Mouse (Mus musculus) forelimb bud, embryonic 11.5 days (tissue): ENCODE measurements around the gene Plxna1.

ENCODE experiments used
- DNase-seq: peaks from one replicate; pipeline ENCODE4 v3.0.0-alpha.2; 2012; ENCODE audit warnings: low read depth, low spot score

Gene Plxna1

DNA sequence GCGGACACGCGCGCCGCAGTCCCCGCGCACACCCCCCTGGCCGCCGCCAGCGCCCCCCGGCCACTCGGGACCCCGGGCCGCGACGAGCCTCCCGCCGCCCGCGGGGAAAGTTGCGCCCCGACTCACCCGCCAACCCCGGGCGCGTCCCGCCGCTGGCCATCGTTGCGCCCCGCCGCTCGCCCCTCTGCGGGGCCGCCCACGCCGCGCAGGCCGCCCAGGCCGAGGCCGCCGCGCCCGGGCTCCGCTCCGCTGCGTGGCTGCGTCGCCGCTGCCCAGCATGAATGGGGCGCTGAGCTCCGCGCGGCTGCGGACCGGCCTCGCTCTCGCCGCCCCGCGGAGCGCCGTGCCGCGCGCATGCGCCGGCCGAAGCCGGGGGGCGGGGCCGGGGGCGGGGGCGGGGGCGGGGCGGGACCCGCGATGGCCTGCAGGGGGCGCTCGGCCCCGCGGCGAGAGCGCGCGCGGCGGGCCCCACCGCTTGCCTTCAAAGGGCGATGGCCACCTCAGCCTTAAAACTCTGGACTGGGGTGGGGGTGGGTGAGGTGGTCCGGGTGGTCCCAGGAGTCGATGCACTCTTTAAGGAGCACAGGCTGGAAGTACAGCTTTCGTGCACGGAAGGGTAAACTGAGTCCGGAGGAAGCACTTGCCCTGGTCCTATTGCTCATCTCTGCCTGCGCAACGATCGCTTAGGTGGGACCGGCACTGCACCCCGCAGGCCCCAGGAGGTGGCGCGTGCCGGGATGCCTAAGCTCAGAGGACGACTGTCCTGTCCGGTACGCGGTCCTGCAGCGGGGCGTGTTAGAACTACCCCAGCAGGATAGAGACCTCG, at the start of gene Plxna1:
TSS of gene Plxna1 (minus strand) at position 340 of the 826 bp plus-strand sequence.
- DNase-seq = peak; percentile 66

DNA sequence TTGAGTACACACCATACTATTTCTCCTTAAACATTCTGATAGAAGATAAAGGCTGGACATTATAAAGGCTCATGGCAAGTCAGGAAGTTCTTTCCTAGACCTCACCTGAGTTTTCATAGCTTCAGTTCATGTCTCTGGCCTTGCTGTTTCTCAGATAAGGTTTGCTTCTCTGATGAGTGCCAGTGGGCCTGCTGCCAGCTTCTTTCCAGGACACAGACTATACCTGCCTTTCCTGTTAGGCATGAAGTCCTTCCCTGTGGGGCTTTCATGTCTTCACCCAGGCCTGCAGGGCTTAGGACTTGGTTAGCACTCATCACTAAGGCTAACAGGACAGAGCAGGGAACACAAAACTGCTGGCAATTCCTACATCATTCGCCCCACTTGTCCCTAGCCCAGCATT, 46.6 kb upstream of the Plxna1 start:
- DNase-seq = no peak

DNA sequence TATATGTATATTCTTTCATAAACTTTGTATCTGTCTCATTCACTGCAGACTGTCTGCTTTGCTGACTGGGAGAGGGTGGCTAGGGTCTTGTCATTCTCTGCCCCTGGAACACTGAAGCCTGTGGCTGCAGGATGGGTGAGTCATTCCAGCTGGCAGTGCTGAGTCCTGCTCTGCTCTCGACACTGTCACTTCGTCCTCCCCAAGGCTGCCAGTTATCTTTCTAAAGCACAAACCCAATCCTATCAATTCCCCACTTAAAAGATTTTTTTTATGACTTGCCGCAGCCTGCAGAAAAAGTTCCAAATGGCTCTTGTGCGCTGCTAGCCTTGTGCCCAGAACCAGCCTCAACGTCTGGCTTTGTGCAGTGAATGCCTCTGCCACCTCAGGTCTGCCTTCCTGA, 45.8 kb upstream of the Plxna1 start:
- no peak for DNase-seq

DNA sequence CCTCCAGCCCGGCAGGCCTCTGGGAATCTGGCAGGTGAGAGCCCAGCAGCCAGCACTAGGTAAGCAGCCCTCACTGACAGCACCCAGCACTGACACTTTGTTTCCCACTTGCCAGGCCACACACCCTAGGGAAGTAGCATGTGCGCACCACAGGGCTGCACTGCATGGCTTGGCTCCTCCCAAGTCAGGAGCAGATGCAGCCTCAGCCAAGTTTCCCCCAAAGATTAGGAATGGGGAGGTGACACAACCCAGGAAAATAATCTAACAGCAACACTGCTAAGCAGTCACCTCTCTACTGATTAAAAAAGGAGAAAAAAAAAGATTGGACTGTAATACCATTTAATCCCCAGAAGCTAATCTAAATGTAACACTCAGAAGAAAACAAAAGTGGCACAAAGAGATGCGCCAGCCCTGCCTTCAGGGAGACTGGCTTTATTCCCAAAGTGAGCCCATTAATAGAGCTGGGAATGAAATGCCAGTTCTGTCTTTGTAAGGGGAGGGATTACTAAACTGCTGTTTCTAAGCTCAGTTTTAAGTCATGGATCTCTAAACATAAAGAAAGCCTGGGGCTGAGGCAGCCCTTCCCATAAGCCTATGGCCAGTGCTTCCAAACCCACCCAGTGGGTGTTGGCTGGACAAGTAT, 44.9 kb upstream of the Plxna1 start:
- DNase-seq = no peak

DNA sequence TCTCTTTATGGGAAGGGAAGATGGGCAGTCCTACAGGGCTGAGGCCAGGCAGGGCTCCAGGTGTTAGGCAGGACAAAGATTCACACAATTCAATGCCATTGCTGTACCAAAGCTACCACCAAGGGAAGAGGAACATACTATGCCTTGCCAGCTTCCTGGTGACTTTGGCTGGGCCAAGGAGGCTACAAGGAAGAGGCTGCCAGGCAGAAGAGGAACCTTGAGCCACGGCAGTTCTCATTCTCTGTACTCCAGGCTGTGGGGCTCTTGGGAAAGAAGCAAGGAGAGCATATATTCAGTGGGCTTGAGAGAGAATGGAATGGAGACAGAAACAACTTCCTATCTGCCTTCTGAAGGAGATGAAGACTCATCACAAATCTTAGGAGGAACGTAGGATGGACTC, 42.5 kb upstream of the Plxna1 start:
- DNase-seq = no peak

DNA sequence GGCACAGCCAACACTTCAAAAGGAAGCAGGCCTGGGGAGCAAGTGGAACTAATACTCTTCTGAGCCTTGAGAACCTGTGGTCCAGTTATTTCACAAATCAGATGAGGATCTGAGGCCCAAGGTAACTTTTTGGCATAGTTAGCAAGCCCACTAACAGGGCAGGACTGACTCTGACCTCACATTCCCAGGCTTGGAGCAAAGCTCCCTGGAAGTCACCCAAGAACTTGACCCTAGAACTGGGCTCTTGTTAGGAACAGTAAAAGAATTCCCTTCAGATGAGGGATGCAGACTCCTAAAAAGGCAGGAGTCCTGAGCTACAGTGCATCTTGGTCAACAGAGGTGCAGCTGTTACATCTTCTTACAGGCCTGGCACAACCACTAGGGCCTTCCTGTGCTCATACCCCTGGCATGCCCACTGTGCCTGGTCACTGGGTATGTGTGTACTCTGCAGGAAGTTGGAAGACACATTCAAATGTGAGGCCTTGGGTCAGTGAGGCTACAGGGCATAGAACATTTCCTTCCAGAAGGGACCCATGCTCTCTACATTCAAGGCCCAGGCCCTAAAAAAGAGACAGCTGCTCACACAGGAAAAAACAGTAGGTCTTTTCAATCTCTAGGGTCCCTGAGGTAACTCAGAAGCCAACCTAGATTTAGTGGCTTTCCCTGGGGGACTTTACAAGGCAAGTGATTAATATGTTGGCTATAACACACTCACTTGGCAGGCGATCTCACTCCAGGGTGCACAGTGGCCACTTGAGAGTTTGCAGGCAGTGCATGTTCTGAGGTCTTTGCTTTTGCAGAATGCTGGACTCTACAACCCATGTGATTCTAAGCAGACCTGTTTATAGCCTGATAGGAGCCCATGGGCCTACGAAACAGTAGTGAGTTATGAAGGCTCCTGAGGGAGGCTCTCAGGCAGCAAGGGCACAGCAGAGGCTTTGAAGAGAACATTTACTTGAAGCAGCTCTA, 41.1 kb upstream of the Plxna1 start:
- DNase-seq = no peak

DNA sequence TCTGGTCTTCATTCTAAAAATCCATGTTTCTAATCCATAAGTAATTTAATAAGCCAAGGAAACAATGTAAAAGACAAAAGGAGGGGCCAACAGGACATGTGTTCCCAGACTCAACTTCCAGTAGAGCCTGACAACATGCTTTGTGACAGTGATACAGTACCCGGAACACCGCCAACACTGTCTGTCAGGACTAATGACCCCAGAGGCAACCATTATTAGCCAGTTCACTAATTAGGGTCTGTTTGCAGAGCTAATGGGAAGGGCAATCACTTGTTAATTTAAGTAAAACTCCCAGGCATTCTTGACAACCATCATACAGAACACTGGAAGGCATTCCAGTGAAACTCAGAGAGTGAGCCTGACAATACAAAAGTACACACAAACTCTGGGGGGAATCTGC, 40.0 kb upstream of the Plxna1 start:
- DNase-seq = no peak

DNA sequence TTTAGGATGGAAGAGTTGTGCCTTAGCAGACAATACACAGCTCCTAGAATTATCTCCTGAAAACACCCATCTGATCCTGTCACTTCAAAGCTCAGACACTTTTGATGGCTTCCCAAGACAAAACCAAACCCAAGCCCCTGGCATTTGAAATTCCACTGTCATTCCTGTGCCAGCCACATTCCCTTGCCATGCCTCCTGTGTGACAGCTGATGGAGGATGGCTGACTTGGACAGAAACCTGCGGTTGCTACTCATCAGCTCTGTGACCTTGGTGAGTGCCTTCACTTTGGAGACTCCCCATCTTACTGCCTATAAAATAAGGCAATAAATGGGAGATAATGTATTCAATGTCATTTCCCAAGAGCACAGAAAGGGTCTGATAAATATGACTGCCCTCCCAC, 37.1 kb upstream of the Plxna1 start:
- no peak for DNase-seq

DNA sequence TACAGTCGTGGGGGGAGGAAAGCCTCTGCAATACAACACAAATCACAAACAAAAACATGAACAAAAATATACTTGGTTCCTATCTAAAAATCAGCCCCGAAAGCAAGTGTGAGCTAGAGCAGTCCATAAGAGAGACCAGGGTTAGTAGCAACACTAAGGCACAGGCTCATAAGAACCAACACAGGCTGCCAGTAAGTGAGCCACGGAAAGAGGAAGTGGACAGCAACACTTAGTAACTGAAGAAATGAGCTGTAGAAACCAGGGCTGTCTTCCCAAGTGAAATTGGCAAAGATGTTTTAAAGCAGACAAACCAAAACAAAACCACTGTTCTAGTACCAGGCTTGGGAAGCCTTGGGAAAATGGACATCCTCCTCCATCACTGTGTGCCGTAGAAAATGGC, 35.5 kb upstream of the Plxna1 start:
- DNase-seq = no peak

DNA sequence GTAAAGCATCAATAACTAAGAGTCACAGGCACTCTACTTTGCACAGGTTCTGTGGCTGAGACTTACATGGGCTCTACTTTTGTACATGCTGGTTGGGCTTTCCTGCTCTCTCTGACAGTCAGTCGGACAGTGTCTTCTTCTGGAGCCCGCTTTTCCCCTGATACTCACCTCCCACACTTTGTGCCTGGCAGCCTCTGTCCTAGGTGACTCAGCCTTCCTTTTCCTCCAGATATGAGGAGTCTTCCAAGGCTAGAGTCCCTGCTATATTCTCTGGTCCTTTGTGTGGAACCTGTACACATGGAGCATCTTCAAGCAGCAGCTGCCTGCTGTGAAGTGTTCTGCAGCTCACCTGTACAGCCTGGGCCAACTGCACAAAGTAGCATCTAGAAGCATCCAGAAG, 31.4 kb upstream of the Plxna1 start:
- DNase-seq = no peak

DNA sequence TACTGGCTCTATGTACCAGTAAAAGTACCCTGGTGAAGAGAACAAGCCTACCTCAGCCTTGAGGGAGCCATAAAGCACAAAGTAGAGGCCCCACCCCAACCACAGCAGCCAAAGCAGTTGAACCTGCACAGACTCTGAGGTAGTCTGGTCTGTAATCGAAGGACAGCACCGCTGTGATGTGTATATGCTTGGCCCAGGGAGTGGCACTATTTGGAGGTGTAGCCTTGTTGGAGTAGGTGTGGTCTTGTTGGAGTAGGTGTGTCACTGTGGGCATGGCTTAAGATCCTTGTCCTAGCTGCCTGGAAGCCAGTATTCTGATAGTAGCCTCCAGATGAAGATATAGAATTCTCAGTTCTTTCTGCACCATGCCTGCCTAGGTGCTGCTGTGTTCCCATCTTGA, 29.8 kb upstream of the Plxna1 start:
- DNase-seq = no peak

DNA sequence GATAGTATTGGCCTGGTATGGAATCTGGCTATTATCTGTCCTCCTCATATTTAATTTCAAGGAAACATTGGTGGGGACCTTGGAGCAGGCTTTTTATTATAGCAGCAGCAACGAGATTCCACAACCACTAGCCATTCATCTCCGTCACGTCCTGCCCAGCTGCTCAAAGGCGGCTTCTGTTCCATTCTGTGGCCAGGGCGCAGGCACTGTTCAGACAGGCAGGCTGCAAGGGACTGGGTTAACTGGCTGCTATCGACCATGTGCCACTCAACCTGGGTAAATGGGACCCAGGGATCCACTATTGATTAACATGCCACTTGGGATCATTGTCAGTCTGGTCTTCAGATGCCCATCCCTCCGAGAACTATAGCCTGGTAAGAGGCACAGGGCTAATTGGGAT, 27.4 kb upstream of the Plxna1 start:
- DNase-seq = no peak

DNA sequence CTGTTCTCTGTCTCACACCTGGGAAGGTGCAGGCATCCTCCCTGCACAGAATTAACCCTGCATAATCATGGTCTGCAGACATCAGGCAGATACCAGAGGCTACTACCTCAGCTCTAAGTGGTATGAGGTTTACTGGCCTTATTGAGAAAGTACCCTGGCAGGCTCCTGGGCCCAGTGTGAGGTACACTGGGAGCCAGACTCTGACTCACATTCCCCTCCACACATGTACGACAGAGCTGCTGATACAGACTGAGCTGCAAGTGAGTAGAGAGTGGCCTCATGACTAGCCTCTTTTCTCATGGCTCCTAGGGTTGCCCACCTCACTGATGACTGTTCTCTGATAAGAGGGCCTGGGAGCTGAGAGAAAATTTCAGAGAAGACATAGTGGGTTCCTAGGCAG, 24.5 kb upstream of the Plxna1 start:
- DNase-seq = no peak

DNA sequence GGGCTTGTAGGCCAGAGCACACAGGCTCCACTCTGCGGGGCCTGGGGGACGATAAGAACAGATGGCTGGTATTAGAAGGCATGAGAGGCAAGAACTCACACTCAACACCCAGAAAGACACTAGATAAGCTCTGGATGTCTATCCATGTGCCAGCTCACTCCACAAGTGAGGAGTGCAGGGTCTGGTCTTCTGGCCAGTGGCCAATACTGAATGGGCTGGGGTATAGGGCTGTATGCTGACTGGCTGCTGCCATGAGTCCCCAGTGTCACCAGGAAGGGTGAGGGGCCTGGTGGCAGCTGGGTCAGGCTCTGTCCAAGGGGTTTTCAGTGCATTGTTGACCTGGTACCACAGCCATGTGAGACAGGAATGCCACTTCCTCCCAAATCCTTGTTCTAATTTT, 22.3 kb upstream of the Plxna1 start:
- DNase-seq = no peak

DNA sequence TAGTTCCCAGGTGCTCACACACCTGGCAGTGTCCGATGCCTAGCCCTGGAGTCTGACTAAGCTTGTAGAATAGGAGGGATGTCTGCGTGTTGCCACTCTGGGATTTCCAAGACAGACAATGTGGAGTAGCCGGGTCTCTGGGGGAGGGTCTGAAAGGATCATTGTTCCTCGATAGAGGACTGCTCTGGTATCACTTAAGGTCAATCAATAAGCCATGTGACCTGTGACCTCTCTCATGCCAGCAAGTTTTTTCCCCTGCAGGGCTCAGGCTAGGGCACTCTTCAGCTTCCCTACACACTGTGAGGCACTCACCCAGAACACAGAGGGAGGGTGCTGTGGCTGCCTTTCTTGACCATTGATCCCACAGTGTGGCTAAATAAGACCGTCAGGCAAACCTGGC, 19.4 kb upstream of the Plxna1 start:
- DNase-seq = no peak

DNA sequence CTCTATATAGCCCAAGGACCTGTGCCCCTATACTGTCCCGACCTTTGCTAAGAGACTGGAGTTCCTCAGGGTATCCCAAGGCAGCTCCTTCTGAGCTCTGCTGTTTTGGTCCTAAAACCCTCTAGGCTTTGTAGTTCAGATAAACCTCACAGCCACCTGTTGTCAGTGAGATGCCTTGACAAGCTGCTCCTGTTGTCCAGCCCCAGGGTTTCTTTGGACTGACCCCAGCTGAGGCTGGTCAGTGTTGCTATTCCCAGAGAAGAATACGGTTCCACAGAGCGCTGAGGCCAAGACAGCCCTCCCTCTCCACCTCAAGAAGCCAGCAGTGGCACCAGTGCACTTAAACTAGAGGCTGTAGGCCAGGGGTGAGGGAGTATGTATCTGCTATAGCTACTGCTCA, 18.8 kb upstream of the Plxna1 start:
- DNase-seq = no peak

DNA sequence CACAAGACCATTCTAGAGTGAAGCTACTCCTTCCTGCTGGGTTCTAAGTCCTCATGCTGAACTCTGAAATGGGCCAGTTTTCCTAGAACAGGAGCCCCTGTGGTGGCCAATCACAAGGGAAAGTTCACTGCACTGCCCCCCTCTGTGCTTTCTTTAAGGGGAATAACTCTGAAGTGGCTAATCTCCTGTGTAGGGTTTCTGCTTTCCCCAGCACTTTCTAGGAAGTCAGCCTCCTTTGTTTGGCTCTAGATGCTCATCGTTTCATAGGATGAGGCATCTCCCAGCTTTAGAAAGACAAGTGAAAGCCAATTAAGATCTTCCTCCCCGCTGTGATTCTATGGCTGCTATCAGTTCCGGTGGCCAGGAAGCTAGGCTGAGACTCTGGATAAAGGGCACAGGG, 18.3 kb upstream of the Plxna1 start:
- no peak for DNase-seq

DNA sequence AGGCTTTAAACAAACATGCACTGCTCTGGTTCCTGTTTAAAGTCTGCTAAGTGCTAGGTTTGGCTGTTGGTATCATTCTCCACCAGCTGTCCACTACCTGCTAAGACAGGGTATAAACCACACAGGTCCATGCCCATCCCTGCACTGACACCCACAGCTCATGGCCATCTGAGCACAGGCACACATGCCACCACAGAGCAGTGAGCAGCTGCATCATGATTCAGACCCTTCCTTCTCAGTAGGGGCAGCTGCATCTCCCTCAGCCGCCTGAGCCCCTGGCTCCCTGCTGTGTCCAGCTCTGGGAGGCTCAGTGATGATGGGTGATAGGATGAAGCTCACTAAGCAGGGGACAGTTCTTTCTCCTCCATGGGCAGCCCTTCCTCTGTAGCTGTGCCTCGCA, 15.8 kb upstream of the Plxna1 start:
- DNase-seq = no peak

DNA sequence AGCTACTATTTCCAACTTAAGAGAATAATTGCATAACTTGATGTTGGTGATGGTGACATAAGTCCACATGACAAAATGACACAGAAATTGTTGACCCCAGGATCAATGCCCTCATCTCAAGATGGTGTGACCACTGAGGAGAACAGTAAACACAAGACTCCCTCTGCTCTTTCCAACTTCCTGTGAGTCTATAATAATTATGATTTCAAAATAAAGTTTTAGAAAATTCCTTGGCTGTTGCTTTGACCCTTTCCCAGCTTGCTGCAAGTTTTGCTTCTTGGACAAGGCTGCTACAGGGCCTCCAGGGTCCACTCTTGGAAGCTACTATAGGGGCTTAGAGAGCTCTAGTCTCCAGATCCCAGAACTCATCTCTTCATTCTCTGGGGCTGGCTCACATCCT, 6.4 kb upstream of the Plxna1 start:
- no peak for DNase-seq

DNA sequence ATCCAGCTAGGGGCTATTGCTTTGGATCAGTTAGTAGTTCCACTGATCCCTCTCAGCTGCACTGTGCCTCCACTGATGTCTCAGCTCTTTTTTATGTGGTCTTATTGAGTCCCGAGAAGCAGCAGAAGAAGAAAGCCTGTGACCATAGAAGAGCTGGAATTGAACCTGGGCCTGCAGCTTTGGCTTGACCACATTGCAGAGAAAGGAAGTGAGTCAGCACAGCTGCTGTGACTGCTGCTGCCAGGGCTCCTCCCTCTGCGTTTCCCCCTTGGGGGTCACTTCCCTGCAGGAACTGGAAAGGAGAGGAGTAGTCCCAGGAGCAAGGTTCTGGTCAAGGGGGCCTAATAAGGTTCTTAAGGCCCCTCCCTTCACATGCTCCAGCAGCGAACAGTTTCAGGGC, 1.9 kb upstream of the Plxna1 start:
- DNase-seq = no peak

DNA sequence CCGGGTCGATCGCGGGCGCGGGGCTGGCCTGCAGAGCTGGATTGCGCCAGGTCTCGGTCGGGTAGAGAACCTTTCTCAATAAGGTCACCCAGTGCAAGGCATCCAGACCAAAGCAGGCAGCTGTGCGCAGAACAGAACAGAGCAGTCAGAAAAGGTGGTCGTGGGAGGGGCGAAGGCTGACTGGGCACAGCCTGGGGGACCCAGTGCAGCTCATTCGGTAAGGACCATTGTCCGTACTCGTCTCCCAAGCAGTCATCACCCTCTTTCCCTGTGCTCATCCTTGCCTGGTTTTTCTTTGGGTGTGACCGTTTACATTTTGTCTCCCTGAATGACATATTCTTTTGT, 659 bp upstream of the Plxna1 start:
- DNase-seq = no peak
